Mouse (Mus musculus) urinary bladder, postnatal 14 days (tissue): ENCODE data around the gene Sema6d.

Source experiments
- DNase-seq: peaks from one replicate; pipeline ENCODE4 v3.0.0; 2021; ENCODE audit warnings: low spot score

The Sema6d gene

GRCm38 (mm10) chr2:124089813-124090230 is at the start of gene Sema6d:
Sema6d (plus strand) TSS chr2:124089969.
- no peak for DNase-seq

GRCm38 (mm10) chr2:124059910-124060309 is 29.9 kb upstream of the Sema6d start:
- no peak for DNase-seq

DNA sequence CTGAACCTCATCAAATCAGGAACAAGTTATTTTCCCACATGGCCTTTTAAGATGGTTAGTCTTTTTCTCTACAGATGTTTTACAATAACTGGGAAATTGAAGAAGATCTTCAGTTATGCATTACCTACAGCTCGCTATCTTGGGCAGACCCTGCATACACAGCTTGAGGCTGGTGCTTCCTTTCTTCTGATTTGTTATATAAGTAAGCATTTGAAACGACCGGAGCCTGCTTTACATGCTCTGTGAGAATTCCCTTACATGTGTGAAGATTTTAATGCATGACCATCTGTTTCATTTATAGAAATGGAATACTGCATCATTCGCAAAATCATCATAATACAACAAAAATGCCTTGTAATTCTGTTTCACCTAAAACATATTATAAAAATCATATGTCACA is 21.4 kb upstream of the Sema6d start:
- no peak for DNase-seq

DNA sequence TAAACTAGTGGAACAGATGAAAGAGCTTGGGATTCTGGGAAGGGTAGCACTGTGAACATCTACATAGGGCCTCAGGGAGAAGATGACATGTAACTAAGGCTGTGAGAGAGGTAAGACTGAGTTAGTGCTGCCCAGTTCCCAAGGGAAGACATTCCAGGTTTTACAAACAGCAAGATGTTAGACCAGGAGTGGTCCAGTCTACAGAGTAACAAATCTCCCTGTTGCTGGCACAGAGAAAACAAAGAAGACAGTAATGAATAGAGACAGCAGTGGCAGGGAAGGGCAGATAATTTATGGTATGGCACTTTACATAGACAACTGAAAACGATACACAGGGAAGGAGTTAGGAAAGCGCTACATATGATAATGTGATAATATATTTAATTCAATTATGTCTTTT is 19.1 kb upstream of the Sema6d start:
- DNase-seq = no peak

DNA sequence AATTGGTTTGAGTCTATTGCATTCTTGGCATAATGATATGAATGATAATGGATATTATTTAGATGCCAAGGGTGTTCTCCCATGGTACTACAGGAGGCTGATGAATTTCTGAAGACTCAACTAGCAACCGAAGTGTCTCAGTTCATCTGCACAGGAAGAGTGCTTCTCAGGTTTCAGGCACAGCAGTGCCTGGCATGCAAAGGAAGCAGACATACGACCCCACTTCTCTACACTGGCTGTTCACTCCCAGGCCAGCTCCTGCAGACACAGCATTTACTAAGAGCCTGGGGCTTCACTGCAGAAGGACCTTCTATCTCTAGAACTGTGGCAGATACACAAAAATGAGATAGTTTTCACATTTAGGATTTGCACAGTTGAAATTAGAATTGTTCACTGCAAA is 18.4 kb upstream of the Sema6d start:
- no peak for DNase-seq

DNA sequence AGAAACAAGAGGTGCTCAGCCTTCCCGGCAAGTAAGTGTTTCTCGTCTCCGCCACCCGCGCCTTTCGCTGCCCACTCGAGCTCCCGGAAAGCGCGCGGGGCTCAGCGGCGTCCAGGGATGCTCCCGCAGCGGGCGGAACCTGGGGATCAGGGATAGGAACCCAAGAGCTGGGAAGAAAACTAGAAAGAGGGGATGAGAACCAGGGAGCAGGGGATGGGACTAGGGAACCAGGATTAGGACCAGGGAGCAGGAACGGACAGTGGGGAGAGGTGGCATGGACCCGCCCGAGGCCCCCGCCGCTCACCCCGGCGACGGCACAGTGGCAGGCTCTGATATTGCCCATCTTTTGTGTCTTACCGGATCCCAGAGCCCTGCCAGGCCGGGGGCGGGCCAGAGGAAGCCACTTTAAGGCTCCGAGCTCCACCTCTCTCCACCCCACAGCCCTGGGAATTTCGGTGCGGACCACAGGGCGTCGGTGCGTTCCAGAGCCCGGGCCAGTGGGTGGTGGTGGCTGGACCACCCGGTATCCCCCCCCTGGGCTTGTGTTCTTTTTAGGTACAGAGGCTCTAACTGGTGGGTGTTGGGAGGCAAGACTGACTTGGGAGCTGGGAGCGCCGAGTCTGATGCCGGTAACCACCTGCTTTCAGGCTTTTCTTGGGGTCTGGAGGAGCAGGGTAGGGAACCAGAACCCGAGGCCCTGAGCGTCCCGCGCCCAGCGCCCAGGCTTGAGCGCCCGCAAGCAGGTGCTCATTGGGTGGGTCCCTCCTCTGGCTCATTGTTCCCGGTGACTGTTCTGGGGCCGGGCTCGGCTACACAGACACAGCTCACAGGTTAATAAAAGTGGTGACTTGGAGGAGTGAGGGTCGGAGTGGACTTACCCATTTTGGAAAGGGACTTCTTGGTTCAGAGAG is 717 bp downstream of the Sema6d start:
- no peak for DNase-seq

DNA sequence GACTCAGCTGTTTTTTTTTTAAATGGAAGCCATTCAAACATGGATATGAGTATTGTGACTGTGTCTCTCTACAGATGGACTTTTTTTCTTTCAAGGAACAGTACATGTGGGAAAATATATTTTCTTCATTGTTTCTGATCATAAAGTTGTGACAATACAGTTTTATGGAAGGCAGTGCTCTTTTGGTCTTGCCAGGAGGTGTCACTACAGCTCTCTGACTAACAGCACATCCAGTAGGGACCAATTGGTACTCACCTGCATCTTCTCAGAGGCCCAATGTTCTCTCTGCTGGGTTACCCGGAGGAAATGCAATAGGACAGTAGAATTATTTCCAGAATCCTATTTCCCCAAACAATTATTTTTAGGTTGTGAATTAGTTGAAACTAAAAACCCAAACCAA is 9.9 kb downstream of the Sema6d start:
- DNase-seq = no peak

DNA sequence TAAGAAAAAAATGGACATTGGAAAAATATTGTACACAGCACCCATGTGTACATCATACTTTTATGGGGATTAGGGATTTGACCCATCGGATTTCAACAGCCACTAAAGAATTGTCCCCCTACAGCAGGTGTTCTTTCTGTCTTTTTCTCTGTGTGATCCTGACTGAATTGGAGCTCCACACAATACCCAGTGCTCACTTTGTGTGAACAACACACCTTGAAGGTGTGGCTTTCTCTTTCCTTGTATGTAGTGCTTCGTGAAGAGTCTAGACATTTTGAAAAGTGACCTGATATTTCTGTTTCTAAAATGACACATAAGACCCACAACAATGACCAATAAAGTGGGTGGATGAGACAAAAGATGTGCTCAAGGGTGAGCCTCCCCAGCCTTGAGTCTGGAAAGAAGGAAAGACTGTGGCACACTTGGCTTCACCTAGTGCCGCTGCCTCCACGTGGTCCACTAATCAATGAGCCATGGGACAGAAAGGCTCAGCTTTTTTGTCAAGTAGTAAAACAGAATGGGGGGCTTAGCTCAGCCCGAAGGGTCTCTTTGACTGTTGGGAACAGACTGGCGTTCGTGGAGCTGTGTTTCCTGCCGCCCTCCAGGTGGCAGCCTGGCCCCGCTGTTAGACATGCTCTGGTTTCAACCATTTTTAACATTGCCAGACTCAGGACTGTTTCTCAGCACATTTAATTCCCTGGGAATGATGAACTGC is 10.9 kb downstream of the Sema6d start:
- peak; percentile 44 for DNase-seq

GRCm38 (mm10) chr2:124101201-124101517 is 11.4 kb downstream of the Sema6d start:
- DNase-seq = no peak

DNA sequence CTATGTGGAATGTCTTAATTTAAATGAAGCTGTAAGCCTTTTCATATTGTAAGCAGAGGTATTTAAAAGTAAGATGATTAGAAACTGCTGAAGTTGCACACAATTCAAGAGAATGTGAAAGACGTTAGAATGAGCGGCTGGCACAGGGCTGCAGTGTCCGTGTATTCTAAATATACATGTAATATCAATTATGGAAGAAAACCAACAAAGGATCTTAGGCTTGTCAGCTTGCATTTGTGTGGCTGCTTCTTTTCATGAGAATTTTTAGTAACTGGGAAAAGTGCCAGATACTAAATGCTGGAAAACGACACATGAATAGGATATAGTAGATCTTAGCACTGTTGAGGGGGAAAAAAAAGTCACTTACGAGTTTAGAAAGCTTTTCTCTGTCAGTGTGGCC is 11.8 kb downstream of the Sema6d start:
- no peak for DNase-seq

DNA sequence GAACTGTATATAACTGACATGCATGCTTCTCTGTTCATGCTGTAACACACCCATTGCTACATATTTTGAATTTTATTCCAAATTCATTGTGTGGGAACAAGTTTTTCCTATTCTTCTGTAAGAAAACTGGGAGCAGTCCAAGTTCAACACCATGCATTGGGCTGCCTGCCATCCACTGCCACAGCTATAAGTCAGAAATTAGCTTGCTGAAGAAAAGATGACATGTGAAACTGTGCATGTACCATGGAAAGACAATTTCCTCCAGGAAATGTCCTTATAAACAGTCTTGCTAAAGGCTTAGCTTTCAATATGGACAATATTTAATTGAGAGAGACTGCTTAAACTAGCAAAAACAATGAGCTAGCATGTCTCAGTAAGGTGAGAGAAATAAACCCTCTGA is 13.5 kb downstream of the Sema6d start:
- no peak for DNase-seq

GRCm38 (mm10) chr2:124118469-124119243 is 28.9 kb downstream of the Sema6d start:
- no peak for DNase-seq

DNA sequence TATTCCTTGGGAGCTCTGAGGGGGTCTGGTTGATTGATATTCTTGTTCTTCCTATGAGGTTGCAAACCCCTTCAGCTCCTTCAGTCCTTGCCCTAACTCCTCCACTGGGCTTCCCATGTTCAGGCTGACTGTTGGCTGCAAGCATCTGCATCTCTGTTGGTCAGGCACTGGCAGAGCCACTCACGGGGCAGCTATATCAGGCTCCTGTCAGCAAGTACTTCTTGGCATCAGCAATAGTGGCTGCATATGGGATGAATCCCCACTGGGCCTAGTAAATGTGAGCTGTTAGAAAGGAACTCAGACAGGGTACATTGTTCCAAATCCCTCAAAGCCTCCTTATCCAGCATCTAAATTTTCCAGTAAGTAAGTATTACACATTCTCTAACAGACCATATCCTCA is 30.6 kb downstream of the Sema6d start:
- DNase-seq = no peak

DNA sequence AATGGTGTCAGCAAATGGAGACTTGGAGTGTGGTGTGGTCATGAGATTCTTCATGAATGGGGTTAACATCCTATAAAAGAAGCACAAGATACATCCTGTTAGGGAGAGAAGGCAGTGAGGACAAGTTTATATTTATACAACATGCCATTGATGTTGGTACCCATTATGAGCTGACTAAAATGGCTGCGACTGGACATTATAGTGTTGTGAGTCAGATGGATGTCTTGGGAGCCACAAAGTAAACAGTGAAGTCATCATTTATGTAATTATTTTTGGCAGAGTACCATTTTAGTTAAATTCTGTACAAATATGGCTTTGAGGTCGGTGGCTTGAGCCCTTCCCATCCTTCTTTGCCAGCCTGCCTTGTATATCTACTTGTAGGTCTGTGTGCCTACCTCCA is 31.8 kb downstream of the Sema6d start:
- DNase-seq = no peak

DNA sequence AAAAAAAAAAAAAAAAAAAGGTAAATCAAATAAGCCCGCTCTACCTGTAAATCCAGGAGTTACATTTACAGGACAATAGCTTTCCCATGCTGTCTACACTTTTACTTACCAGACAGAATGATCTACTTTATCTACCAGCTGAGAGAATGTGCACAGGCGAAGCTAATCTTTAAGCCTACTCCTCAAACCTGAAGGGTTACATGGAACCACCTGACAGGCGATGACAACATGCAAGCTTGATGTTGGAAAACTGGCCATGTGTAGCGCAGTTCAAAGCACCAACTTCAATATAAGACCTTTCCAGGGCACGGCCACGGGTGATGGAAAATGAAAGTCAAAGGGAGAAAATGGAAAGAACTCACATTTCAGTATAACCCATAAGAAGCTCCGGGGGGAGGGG is 35.7 kb downstream of the Sema6d start:
- no peak for DNase-seq

DNA sequence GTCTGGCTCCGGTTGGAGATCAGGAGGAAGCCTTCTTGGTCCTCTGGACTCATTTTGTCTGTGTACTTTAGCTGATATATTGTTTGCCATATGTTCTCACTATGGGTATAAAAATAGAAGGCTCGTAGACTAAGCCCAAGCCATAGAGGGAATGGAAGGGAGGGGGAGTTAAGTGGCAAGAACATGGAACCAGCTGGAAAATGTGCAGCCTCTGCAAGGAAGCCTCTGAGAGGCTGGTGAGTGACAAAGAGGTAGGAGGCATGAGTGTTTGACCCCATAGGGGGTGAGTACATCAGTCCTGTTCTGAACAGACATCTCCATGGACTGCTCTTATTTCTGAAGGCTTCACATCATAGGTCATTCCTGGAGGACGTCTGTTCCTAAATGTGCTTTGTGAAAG is 37.1 kb downstream of the Sema6d start:
- no peak for DNase-seq

DNA sequence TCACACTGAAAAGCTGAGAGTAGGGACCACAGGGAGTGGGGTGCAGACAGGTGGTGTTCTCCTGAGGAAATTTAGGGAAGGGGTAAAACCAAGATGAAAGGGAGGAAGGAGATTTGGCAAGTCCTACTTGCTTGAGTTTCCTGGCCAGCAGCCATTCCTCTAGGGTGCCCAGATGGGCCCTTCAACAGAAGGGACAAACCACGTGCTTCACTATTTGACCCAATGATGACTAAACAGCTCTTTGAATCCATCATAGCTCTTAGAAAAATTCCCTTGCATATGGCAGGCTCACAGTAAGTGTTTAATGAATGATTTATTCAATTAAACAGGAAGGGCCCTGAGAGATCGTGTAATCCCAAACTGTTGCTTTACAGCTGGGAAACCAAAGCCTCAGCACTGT is 41.1 kb downstream of the Sema6d start:
- DNase-seq = no peak

DNA sequence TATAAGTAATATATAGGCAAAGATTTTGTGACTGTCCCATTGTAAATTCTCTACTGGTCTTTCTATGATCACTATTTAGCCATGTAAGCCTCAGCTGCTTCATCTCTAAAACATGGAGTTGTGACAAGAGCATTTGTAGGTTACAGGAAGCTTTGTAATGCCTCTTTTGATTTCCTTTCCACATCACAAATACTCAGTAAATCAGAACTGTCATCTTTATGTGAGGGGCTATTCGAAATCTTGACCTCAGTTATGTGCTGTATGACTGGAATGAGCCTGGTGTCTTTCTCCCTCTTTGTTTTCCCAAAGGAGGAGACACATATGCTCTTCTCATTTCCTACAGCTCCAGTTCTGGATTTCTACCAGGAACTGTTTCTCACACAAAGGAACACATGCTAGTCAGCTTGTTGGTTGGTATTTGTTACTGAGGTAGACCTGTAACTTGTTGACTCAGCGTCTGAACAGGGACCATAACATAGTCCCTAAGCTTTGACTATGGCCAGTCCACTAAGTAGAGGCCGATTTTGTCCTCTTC is 51.8 kb downstream of the Sema6d start:
- DNase-seq = no peak

- DNase-seq = no peak
These were observed 55.8 kb downstream of the Sema6d start for GRCm38 (mm10) chr2:124145528-124145927.

DNA sequence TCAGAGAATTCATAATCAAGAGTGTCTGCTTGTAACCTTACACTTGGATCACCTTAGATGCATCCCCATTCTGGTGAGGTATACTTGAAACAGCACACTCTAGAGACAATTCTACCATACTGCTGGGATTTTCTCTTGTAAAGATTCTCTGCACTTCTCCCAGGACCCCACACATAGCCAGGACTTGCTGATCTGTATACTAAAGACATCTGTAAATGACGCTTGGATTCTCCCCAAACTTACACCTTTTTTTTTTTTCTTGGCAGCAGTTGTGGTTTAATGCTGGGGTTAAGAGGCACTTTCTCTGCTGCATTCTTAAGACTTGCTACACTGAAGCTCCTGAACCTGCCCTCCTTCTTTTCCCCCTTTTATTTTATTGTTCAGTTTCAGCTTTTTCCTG is 68.4 kb downstream of the Sema6d start:
- no peak for DNase-seq

DNA sequence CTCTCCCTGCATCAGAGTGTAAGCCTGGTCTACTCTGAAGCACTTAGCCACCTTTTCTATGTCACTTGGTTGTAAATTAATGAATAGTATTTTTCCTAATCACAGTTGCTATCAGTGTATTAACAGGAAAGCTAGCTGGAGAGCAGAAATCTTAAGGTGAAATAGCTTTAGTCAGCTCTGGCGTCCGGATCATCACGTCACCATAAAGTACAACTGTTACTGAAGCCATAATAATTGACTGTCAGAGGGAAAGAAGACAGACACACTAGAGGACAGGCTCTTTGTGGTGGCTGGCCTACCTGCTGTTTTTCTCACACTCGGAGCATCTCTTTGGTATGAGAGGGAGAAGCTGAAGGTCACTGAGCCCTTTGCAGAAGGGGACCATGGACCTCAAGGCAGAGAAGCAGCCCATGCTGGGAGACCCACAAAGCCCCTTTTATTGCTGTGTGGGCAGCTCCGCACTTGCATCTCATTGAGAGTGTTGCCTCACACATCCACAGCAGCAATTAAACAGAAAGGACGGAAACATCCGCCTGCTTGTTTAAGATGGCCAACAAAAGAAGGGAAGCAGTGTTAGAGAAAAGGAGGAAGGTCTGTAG is 72.3 kb downstream of the Sema6d start:
- no peak for DNase-seq

DNA sequence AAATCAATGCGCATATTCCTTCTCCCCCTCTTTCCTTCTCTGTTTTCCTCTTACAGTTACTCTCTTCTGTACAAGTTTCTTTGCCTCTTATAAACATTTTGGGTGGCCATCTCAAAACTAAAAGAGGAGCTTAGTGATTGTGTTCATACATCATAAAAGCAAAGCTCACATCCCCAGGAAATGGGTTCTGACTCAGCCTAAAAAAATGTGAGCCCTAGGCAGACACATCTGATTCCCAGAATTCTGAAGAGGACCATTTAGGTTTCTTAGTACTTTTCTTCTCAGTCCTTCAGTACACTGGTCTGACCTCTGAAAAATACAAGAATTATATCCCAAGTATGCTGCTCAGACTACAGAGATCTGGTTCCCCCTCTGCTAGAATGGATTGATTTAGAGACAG is 78.6 kb downstream of the Sema6d start:
- no peak for DNase-seq
